Mouse (Mus musculus): ENCODE data around the gene Pold1. TPM values are rescaled to one million over a fixed set of nuclear protein-coding genes. Genes with fewer than 3 reads are reported as not detected.

Pold1 gene
- total RNA-seq (2023): 100 to 1,000 TPM; 150 to 178 TPM

DNA sequence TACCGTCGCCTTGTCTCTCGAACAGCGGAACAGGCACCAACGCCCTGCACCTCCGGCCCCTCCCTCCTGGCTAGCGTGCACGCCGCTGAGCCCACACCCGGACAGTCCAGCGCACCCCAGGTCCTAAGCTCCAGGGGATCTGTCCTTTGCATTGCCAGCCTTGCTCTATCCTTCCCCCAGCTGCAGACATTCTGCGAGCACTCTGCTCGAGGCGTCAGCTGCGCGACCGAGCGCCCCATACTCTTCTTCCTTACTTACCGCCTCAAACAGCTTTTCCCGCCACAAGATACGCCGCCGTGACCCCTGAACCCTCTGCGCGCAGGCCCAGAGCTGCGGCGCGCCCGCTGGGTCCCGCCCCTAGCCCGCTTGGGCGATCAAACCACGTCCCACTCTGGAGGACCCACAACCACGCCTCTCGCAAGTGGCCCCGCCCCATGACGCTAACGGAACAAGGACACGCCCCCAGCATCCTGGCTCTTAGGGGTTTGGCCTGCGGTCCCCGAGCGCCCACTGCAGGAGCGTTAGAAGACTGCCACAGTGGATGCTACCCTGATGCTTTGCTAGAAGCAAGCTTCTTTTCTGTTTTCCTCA lies at the start of gene Pold1:
Pold1 (minus strand) TSS at position 353 of the 591 bp plus-strand sequence.

DNA sequence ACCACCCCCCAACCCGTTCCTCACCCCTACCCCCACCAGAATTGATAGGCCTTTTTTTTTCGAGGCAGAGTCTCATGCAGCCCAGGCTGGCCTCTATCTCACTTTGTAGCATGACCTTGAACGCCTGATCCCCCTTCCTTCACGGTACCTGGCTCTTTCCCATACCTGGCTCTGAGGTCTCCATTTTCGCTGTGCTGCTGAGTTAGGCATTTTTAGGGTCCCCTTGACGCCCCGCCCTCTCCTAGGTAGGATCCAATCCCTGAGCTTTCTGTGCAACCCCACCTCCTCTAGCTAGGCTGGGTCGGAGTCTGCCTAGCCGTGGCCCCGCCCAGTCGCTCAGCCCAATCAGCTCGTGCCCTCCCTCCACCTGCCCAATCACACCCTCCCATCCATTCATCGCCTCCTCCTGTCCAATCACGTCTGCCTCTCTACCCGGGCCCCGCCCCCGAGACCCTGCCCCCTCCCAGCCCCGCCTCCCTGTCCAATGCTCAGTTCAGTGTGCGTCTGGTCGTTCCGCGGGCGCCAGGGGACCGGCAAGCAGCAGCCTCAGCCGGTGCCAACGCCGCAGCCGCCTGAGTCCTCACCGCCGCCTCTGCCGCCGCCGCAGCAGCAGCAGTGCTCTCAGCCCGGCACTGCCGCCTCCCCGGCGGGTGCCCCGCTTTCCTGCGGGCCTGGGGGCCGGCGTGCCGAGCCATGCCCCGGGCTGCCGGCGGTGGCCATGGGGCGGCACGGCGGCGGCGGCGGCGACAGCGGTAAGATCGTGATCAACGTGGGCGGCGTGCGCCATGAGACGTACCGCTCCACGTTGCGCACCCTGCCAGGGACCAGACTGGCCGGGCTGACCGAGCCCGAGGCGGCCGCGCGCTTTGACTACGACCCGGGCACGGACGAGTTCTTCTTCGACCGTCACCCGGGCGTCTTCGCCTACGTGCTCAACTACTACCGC lies 42.0 kb upstream of the Pold1 start, which contains the start of gene Kcnc3:
Kcnc3 (plus strand) TSS at position 263 of the 946 bp plus-strand sequence.

DNA sequence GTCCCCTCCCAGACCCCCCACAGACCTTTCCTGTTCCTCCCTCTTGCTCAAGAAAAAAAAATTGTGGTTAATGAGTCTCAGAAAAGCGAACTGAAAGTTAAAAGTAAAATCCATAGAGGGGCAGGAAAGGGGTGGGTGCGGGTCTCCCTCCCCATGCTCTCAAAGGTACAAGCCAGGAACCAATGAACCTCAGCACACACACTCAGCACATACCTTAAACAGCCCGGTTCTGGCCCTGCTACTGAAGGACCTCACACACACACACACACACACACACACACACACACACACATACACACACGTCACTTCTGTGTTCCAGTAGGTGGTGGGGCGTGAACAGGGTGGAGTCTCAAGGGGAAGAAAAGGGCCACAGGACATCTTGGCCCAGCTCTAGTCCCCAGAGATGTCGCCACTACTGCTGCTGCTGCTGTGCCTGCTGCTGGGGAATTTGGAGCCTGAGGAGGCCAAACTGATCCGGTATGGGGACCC lies 23.6 kb upstream of the Pold1 start, which contains the start of gene Napsa:
Napsa (plus strand) TSS at position 168 of the 489 bp plus-strand sequence.

DNA sequence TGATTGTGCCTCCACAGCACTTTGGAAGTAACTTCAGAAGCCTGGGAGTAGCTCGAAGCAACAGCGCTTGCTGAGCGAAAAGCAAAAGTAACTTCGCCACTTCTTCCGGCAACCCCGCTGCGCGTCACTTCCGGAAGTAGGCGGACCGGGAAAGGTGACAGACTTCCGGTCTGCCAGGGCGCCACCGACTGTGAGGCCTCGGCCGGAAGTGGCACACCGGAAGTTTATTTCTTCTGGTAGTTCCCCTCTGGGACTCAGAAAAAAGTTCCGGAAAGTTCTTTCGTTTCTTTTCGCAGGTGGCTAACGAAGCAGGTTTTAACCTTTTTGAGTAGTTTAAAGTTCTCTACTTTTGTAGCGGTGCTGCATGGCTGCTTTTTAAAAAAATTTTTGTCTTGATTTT lies 5.2 kb upstream of the Pold1 start, which contains the start of gene Nr1h2:
Nr1h2 (minus strand) TSS at position 126 of the 400 bp plus-strand sequence.

DNA sequence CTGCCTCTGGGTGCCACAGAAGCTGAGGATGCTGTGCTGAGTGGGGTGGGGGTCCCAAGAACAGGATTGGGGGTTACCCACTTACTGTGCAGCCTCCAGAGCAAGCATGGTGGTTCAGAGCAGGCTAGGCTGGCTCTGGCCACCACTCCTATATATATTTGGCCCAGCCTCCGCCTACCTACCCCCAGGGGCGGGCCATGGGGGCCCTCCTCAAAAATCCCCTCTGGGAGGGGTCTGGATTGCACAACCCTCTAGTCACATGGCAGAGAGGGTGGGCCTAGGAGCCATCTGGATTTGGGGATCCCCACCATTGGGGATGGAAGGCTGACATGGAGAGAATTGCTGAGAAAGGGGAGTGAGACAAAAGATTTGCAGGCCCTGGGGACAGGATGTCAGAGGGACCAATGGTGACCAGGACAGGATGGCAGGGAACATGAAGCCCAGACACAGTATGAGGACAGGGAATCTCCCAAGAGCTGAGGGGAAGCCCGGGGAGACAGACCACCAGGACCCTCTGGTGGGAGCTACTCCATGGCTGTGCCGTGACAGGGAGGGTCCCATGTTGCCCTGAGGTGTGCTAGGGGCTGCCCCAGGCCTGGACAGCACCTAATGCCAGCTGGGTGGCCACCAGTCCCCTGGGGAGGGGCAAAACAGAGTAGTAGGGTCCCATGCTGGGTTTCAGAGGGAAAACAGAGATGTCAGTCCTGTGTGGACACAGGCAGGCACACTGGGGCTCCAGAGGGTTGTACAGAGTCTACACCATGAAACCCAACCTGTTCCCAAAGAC lies 16.5 kb downstream of the Pold1 start, which contains the start of gene Spib:
Spib (minus strand) TSS at position 126 of the 787 bp plus-strand sequence.

DNA sequence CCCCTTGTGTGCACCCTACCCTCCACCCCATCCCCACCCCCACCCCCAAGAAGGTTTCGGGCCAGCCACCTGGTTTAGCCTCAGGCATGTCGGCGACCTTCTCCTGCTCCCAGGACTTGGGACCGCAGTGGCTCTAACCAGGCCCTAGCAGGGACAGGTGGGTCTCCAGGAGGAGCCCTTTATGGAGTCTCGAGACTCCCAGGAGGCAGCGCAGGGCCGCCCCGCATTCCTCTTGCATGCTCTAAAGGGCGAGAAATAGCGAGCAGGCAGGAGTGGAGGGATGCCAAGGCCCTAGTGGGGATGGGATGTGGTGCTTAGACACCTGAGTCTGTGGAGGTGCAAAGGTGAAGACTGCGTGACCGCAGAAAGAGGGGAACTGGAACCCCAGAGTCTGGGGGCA lies 24.1 kb downstream of the Pold1 start, which contains the start of gene Mybpc2:
Mybpc2 (minus strand) TSS at position 155 of the 400 bp plus-strand sequence.

DNA sequence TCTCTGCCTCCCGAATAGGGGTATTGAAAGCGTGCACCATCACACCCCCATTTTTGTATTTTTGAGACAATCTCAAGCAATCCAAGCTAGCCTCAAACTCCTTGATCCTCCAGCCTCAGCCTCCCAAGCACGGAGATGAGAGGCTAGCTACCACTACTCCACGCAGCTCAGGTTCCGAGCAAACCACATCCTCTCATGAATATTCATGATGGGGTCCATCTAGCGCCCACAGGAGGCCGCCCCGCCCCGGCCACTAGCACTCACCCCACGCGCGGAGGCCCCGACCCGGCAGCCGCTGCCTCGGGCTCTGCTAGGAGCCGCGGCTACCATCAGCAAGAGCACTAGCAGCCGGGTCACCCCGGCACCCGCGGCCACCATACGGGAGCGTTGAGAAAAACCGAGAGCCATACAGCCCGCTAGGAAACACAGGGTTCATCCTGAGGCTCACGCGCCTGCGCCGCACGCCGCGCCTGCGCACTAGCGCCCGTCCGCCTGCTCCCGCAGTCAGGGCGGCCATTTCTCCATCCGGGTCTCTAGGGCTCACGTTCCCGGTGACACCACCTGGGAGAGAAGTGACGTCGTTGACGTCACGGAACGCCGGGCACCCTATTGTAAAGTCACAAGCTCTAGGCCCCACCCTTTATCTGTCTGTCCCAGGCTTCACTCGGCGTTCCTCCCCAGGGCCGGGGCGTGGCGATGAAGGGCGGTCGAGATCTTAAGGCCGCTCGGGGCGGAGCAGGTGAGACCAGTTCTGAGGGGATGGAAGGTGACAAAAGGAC lies 52.5 kb downstream of the Pold1 start, which contains the start of the genes Emc10 and Fam71e1:
Emc10 (minus strand) TSS at position 538 of the 779 bp plus-strand sequence.
Fam71e1 (plus strand) TSS at position 590 of the 779 bp plus-strand sequence.

Other genes with a start within 250 kb of the Pold1 start
- gene Clec11a, start 241.9 kb downstream of the Pold1 start, total RNA-seq (2023): 1 to 10 TPM; 1.2 to 1.7 TPM
- gene Shank1, start 238.6 kb downstream of the Pold1 start, total RNA-seq (2023): 10 to 100 TPM; 38.5 to 52.4 TPM
- gene Syt3, start 164.7 kb downstream of the Pold1 start, total RNA-seq (2023): not detected
- 1 to 10 TPM in 1 of 2 experiments, not detected in 1; 1.1 TPM for gene 1700008O03Rik, start 163.0 kb downstream of the Pold1 start, total RNA-seq (2023)
- not detected for gene Lrrc4b, start 119.8 kb downstream of the Pold1 start, total RNA-seq (2023)
- gene Aspdh, start 83.5 kb downstream of the Pold1 start, total RNA-seq (2023): not detected
- 10 to 100 TPM; 57.1 to 67.4 TPM for gene Josd2, start 80.9 kb downstream of the Pold1 start, total RNA-seq (2023)
- 10 to 100 TPM; 76.4 to 79.9 TPM for gene Emc10, start 52.3 kb downstream of the Pold1 start, total RNA-seq (2023)
- 10 to 100 TPM; 12.0 to 15.5 TPM for gene Fam71e1, start 52.3 kb downstream of the Pold1 start, total RNA-seq (2023)
- 10 to 100 TPM; 15.7 to 18.1 TPM for gene Mybpc2, start 24.2 kb downstream of the Pold1 start, total RNA-seq (2023)
- 100 to 1,000 TPM; 478 to 556 TPM for gene Spib, start 16.8 kb downstream of the Pold1 start, total RNA-seq (2023)
- 100 to 1,000 TPM; 388 to 398 TPM for gene Nr1h2, start 5.1 kb upstream of the Pold1 start, total RNA-seq (2023)
- gene Napsa, start 23.5 kb upstream of the Pold1 start, total RNA-seq (2023): 100 to 1,000 TPM; 537 to 600 TPM
- gene Kcnc3, start 41.8 kb upstream of the Pold1 start, total RNA-seq (2023): 10 to 100 TPM; 19.1 to 21.0 TPM
- not detected for gene Myh14, start 122.0 kb upstream of the Pold1 start, total RNA-seq (2023)
- gene Izumo2, start 159.9 kb upstream of the Pold1 start, total RNA-seq (2023): not detected
- 10 to 100 TPM; 80.8 to 85.9 TPM for gene Vrk3, start 199.6 kb upstream of the Pold1 start, total RNA-seq (2023)
- gene Zfp473, start 202.2 kb upstream of the Pold1 start, total RNA-seq (2023): 1 to 10 TPM; 2.1 to 2.6 TPM

Measured in B cell, adult 67 days (primary cell).